Mouse (Mus musculus): Measurements from ENCODE around the gene Brpf3. TPM values are rescaled to one million over a fixed set of nuclear protein-coding genes. Genes with fewer than 3 reads are reported as not detected.
"Not testable (repeated sequence)": the region's sequence is repeated elsewhere in the genome, so short reads cannot be mapped to it uniquely, and the experiment has no call there.

The Brpf3 gene
- polyA plus RNA-seq, 1 experiment from 2014 or later = 13.2 TPM

GRCm38 (mm10) chr17:28815384-28816004 lies 14.6 kb downstream of the Brpf3 start:
- Histone ChIP-seq H3K4me3 (no peak overlapping the region), H3K9me3 (replicated peaks) (no peaks in the 10 kb centered on the region), H3K27me3 (replicated peaks) (no peaks in the 10 kb centered on the region), H3K36me3 (peaks cover 81% of the 10 kb centered on the region), H3K4me1 (replicated peaks) (peaks cover 28% of the 10 kb centered on the region), H3K27ac (ENCODE audit: poor library complexity, severe bottlenecking) (peak overlapping the region; percentile 88), H3K9ac (no peak overlapping the region), H3K4me2 (no peak overlapping the region)
- 31% methylated on average over 10 of the region's 10 CpGs for whole genome bisulfite sequencing
- peak; percentile 59; the same call in 1 of the 2 replicates for ATAC-seq (ENCODE audit: insufficient number of reproducible peaks, low FRiP score)

- peaks cover 28% of the 10 kb centered on the region for H3K4me1 ChIP-seq (replicated peaks)
- WGBS = 88% methylated on average over 10 of the region's 10 CpGs
- not testable (repeated sequence) for ATAC-seq (ENCODE audit: insufficient number of reproducible peaks, low FRiP score); H3K4me2 ChIP-seq; H3K4me3 ChIP-seq; H3K9ac ChIP-seq; H3K27me3 ChIP-seq (replicated peaks); H3K9me3 ChIP-seq (replicated peaks)
- H3K27ac ChIP-seq (ENCODE audit: poor library complexity, severe bottlenecking) = peak overlapping the region; percentile 88
- peaks cover 81% of the 10 kb centered on the region for H3K36me3 ChIP-seq
Observed at GRCm38 (mm10) chr17:28816326-28816725, 15.4 kb downstream of the Brpf3 start.

- no peak overlapping the region for H3K4me2 ChIP-seq
- 93% methylated on average over 25 of the region's 25 CpGs for WGBS
- 0 out of 2 replicates have a peak overlapping the region, but pooled peaks have one; percentile 52 for H3K27ac ChIP-seq (ENCODE audit: poor library complexity, severe bottlenecking)
- no peaks in the 10 kb centered on the region for H3K27me3 ChIP-seq (replicated peaks)
- no peak overlapping the region for H3K9ac ChIP-seq
- peaks cover 28% of the 10 kb centered on the region for H3K4me1 ChIP-seq (replicated peaks)
- no peak for ATAC-seq (ENCODE audit: insufficient number of reproducible peaks, low FRiP score)
- peaks cover 84% of the 10 kb centered on the region for H3K36me3 ChIP-seq
- no peak overlapping the region for H3K4me3 ChIP-seq
- no peaks in the 10 kb centered on the region for H3K9me3 ChIP-seq (replicated peaks)
Observed at GRCm38 (mm10) chr17:28816875-28817811, 16.3 kb downstream of the Brpf3 start.

- Histone ChIP-seq H3K27ac (ENCODE audit: poor library complexity, severe bottlenecking) (no peak overlapping the region), H3K27me3 (replicated peaks) (no peaks in the 10 kb centered on the region), H3K36me3 (peaks cover 87% of the 10 kb centered on the region), H3K9me3 (replicated peaks) (no peaks in the 10 kb centered on the region), H3K4me2 (no peak overlapping the region), H3K9ac (no peak overlapping the region), H3K4me3 (no peak overlapping the region), H3K4me1 (replicated peaks) (peaks cover 32% of the 10 kb centered on the region)
- 89% methylated on average over 2 of the region's 2 CpGs for whole genome bisulfite sequencing
- no peak for ATAC-seq (ENCODE audit: insufficient number of reproducible peaks, low FRiP score)
Observed at GRCm38 (mm10) chr17:28820189-28820588, 19.3 kb downstream of the Brpf3 start.

GRCm38 (mm10) chr17:28823004-28823745 lies 22.3 kb downstream of the Brpf3 start:
- Histone ChIP-seq H3K27ac (ENCODE audit: poor library complexity, severe bottlenecking) (0 out of 2 replicates have a peak overlapping the region, but pooled peaks have one; percentile 29), H3K9ac (no peak overlapping the region), H3K4me3 (no peak overlapping the region), H3K36me3 (peaks cover 96% of the 10 kb centered on the region), H3K27me3 (replicated peaks) (no peaks in the 10 kb centered on the region), H3K9me3 (replicated peaks) (no peaks in the 10 kb centered on the region), H3K4me1 (replicated peaks) (peaks cover 25% of the 10 kb centered on the region), H3K4me2 (peak overlapping the region; percentile 39)
- 81% methylated on average over 13 of the region's 13 CpGs for WGBS
- peak; percentile 93 for ATAC-seq (ENCODE audit: insufficient number of reproducible peaks, low FRiP score)

- Histone ChIP-seq H3K4me1 (replicated peaks) (peaks cover 26% of the 10 kb centered on the region), H3K9ac (no peak overlapping the region), H3K4me3 (peak overlapping the region; percentile 1; the same call in 1 of the 2 replicates), H3K36me3 (peaks cover 96% of the 10 kb centered on the region), H3K27ac (ENCODE audit: poor library complexity, severe bottlenecking) (0 out of 2 replicates have a peak overlapping the region, but pooled peaks have one; percentile 29), H3K27me3 (replicated peaks) (no peaks in the 10 kb centered on the region), H3K4me2 (peak overlapping the region; percentile 39), H3K9me3 (replicated peaks) (no peaks in the 10 kb centered on the region)
- ATAC-seq (ENCODE audit: insufficient number of reproducible peaks, low FRiP score) = no peak
- WGBS = 83% methylated on average over 11 of the region's 11 CpGs
Observed at GRCm38 (mm10) chr17:28823749-28824148, 22.9 kb downstream of the Brpf3 start.

- no peak for ATAC-seq (ENCODE audit: insufficient number of reproducible peaks, low FRiP score)
- Histone ChIP-seq H3K27ac (ENCODE audit: poor library complexity, severe bottlenecking) (peak overlapping the region; percentile 49), H3K4me1 (replicated peaks) (peaks cover 33% of the 10 kb centered on the region), H3K4me2 (peak overlapping the region; percentile 39), H3K9ac (peak overlapping the region; percentile 13; the same call in 1 of the 2 replicates), H3K4me3 (no peak overlapping the region), H3K9me3 (replicated peaks) (no peaks in the 10 kb centered on the region), H3K36me3 (peaks cover 97% of the 10 kb centered on the region), H3K27me3 (replicated peaks) (no peaks in the 10 kb centered on the region)
- WGBS = 70% methylated on average over 6 of the region's 6 CpGs
Observed at GRCm38 (mm10) chr17:28824896-28825295, 24.0 kb downstream of the Brpf3 start.

GRCm38 (mm10) chr17:28825359-28826041 lies 24.6 kb downstream of the Brpf3 start:
- 79% methylated on average over 6 of the region's 6 CpGs for WGBS

GRCm38 (mm10) chr17:28827665-28828231 lies 26.9 kb downstream of the Brpf3 start:
- Histone ChIP-seq H3K4me2 (no peak overlapping the region), H3K4me1 (replicated peaks) (peaks cover 58% of the 10 kb centered on the region), H3K36me3 (peaks cover 97% of the 10 kb centered on the region), H3K4me3 (no peak overlapping the region), H3K9ac (no peak overlapping the region), H3K27me3 (replicated peaks) (no peaks in the 10 kb centered on the region), H3K9me3 (replicated peaks) (no peaks in the 10 kb centered on the region), H3K27ac (ENCODE audit: poor library complexity, severe bottlenecking) (no peak overlapping the region)
- 84% methylated on average over 8 of the region's 8 CpGs for WGBS
- no peak for ATAC-seq (ENCODE audit: insufficient number of reproducible peaks, low FRiP score)

More at GRCm38 (mm10) chr17:28825359-28826041, 24.6 kb downstream of the Brpf3 start:
- peaks cover 97% of the 10 kb centered on the region for H3K36me3 ChIP-seq
- H3K9me3 ChIP-seq (replicated peaks) = no peaks in the 10 kb centered on the region
- no peak overlapping the region for H3K9ac ChIP-seq
- ATAC-seq (ENCODE audit: insufficient number of reproducible peaks, low FRiP score) = no peak
- no peak overlapping the region for H3K4me3 ChIP-seq
- peaks cover 36% of the 10 kb centered on the region for H3K4me1 ChIP-seq (replicated peaks)
- peak overlapping the region; percentile 39; the same call in 1 of the 2 replicates for H3K4me2 ChIP-seq
- H3K27ac ChIP-seq (ENCODE audit: poor library complexity, severe bottlenecking) = peak overlapping the region; percentile 49
- H3K27me3 ChIP-seq (replicated peaks) = no peaks in the 10 kb centered on the region

GRCm38 (mm10) chr17:28829120-28829519 lies 28.2 kb downstream of the Brpf3 start:
- Histone ChIP-seq H3K4me2 (peak overlapping the region; percentile 22), H3K4me3 (no peak overlapping the region), H3K36me3 (peaks cover 94% of the 10 kb centered on the region), H3K27me3 (replicated peaks) (no peaks in the 10 kb centered on the region), H3K9me3 (replicated peaks) (no peaks in the 10 kb centered on the region), H3K27ac (ENCODE audit: poor library complexity, severe bottlenecking) (peak overlapping the region; percentile 45), H3K4me1 (replicated peaks) (peaks cover 56% of the 10 kb centered on the region), H3K9ac (no peak overlapping the region)
- 41% methylated on average over 14 of the region's 14 CpGs for WGBS
- peak; percentile 83 for ATAC-seq (ENCODE audit: insufficient number of reproducible peaks, low FRiP score)

Data from heart, embryonic 12.5 days (tissue).